Mouse (Mus musculus): ENCODE data around the gene Osbpl10.

DNA sequence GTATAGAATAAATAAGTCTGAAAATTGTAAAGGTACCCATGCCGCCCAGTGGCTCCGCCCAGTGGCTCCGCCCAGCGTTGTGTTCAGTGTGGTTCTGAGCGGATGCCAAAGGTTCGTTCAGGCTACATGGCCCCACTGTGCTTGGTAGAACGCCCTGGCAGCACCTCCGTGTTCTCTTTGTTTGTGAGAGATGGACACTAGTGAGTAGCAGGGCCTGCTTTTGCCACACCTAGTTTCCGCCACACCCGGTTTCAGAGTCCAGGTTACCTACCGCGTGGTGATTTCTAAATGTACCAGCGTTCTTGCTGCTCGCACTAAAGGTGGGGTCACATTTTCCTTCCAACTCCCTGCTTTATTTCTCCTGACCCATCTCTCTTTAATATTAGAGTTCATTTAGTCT, 75.4 kb downstream of the Osbpl10 start:
- TF ChIP-seq POLR2A (IDR thresholded peaks at IDR 0.05; ENCODE audit: insufficient read length, low read depth) (no peak), E2F4 (IDR thresholded peaks at IDR 0.05; ENCODE audit: insufficient read depth) (no peak), MYOG (IDR thresholded peaks at IDR 0.05; ENCODE audit: control insufficient read depth in 1 of 3, insufficient read depth in 1 of 3, insufficient read length in 2 of 3, low read depth in 2 of 3) (no peak), MAX (IDR thresholded peaks at IDR 0.05; ENCODE audit: low read depth) (no peak), USF1 (IDR thresholded peaks at IDR 0.05; ENCODE audit: low read depth) (no peak), REST (IDR thresholded peaks at IDR 0.05; ENCODE audit: insufficient read depth, insufficient read length) (no peak), CEBPB (IDR thresholded peaks at IDR 0.05; ENCODE audit: insufficient read depth, poor library complexity, severe bottlenecking) (no peak), MYOD1 (IDR thresholded peaks at IDR 0.05; ENCODE audit: control insufficient read depth in 1 of 3, insufficient read length in 2 of 3, low read depth in 2 of 3) (no peak), TCF12 (IDR thresholded peaks at IDR 0.05; ENCODE audit: insufficient read depth, poor library complexity, severe bottlenecking) (no peak)

All from myocyte (in vitro differentiated cells).